Mouse (Mus musculus) ovary, adult 10 weeks (tissue): Measurements from ENCODE around the gene Akr1c20. TPM values are rescaled to one million over a fixed set of nuclear protein-coding genes. Genes with fewer than 3 reads are reported as not detected.

Source experiments
- polyA plus RNA-seq: library from polyadenylated mRNA; stranded (reverse); fragments of 350-450 nt; fragmentation: Illumina TruSeq; extraction: RNeasy Lipid Tissue Mini Kit (QIAGEN cat#74804); gene quantifications from one replicate; pipeline ENCODE4 v1.2.3, GENCODE M21; 2014

Akr1c20 gene
- polyA plus RNA-seq, result not detected

DNA sequence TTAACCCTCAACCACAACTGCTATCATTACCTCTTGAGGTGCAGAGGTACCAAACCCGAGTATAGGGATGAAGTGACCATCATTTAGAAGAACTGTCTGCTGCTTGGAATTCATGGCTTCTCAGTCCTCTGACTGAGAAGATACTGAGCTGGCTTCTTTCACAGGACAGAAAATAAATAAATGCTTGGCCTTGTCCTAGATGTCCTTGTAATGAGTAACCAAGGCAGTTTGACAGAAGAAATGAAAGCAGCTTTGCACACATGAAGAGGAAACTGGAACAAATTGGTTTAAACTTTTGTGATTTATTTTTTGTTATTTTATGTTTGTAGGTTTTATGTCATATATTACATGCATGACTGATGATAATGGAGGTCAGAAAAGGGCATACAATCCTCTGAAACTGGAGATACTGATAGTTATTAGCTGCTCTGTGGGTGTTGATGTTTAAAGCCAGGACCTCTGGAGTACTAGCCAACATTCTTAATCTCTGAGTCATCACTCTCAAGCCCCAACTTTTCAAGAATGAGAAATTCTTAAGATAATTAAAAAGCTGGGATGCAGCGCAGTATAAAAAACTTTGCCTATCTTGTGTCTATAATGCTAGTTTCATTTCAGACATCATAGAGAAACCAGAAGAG is at the start of gene Akr1c20:
Gene Akr1c20 (minus strand): TSS at position 145 of the 638 bp plus-strand sequence.

Other genes starting within 250 kb of the Akr1c20 start
- 1.3 TPM for gene Akr1c12, start 243.9 kb downstream of the Akr1c20 start, polyA plus RNA-seq
- gene Akr1c6, start 89.0 kb downstream of the Akr1c20 start, polyA plus RNA-seq, result not detected
- gene Akr1c21, start 50.7 kb upstream of the Akr1c20 start, polyA plus RNA-seq, result 1.1 TPM
- 38.3 TPM for gene Akr1e1, start 85.8 kb upstream of the Akr1c20 start, polyA plus RNA-seq